Mouse (Mus musculus): ENCODE data around the gene Rcc1.

GRCm38 (mm10) chr4:132308437-132309139, 44.8 kb downstream of the Rcc1 start:
- TF ChIP-seq CTCF (IDR thresholded peaks at IDR 0.05; ENCODE audit: low read depth) (no peak), EP300 (IDR thresholded peaks at IDR 0.05; ENCODE audit: low read depth) (no peak)

Measured in heart, postnatal 0 days (tissue).